Mouse (Mus musculus) splenic B cell, adult 2 months (primary cell): ENCODE measurements around the gene Serpinb3a.
"Not testable (repeated sequence)": the region's sequence is repeated elsewhere in the genome, so short reads cannot be mapped to it uniquely, and the experiment has no call there.

Source experiments
- DNase-seq: peaks from one replicate; pipeline ENCODE4 v3.0.0-alpha.2; 2011; ENCODE audit warnings: low read depth, low spot score
- H3K27me3 ChIP-seq: 2 replicates; pipeline ENCODE4 v1.6.1; 2012; ENCODE audit warnings: mild to moderate bottlenecking, low read length, moderate library complexity, mixed read lengths; ENCODE audit not compliant: control insufficient read depth, poor library complexity, insufficient read depth, severe bottlenecking
- H3K36me3 ChIP-seq: 2 replicates; pipeline ENCODE4 v1.6.1; 2012; ENCODE audit warnings: mild to moderate bottlenecking, low read length, moderate library complexity, mixed read lengths; ENCODE audit not compliant: control insufficient read depth, poor library complexity, insufficient read depth, severe bottlenecking

Gene Serpinb3a

GRCm38 (mm10) chr1:107052203-107052602, at the start of gene Serpinb3a:
Serpinb3a (minus strand) TSS chr1:107052303.
- DNase-seq: no peak
- Histone ChIP-seq H3K36me3 (no peaks in the 10 kb centered on the region), H3K27me3 (no peaks in the 10 kb centered on the region)

GRCm38 (mm10) chr1:107098417-107098816, 46.3 kb upstream of the Serpinb3a start:
- H3K36me3 ChIP-seq: no peaks in the 10 kb centered on the region
- no peak for DNase-seq
- no peaks in the 10 kb centered on the region for H3K27me3 ChIP-seq

GRCm38 (mm10) chr1:107083406-107083805, 31.3 kb upstream of the Serpinb3a start, which contains the start of gene Serpinb3d:
Serpinb3d (minus strand) TSS chr1:107083506.
- Histone ChIP-seq H3K36me3 (no peaks in the 10 kb centered on the region), H3K27me3 (no peaks in the 10 kb centered on the region)
- no peak for DNase-seq

- H3K27me3 ChIP-seq, H3K36me3 ChIP-seq, DNase-seq: not testable (repeated sequence)
These were observed 17.9 kb downstream of the Serpinb3a start for GRCm38 (mm10) chr1:107034236-107034635.

- DNase-seq: no peak
- H3K36me3 ChIP-seq: no peaks in the 10 kb centered on the region
- H3K27me3 ChIP-seq: no peaks in the 10 kb centered on the region
These were observed 26.2 kb downstream of the Serpinb3a start for GRCm38 (mm10) chr1:107025886-107026285.

- Histone ChIP-seq H3K27me3 (no peaks in the 10 kb centered on the region), H3K36me3 (no peaks in the 10 kb centered on the region)
- DNase-seq: no peak
These were observed 36.9 kb downstream of the Serpinb3a start for GRCm38 (mm10) chr1:107015210-107015609.

- H3K27me3 ChIP-seq: no peaks in the 10 kb centered on the region
- DNase-seq: peak; percentile 34
- H3K36me3 ChIP-seq: no peaks in the 10 kb centered on the region
These were observed 37.6 kb downstream of the Serpinb3a start for GRCm38 (mm10) chr1:107014530-107014929.

- Histone ChIP-seq H3K36me3 (no peaks in the 10 kb centered on the region), H3K27me3 (no peaks in the 10 kb centered on the region)
- DNase-seq: no peak
These were observed 45.8 kb downstream of the Serpinb3a start for GRCm38 (mm10) chr1:107006316-107006715.

GRCm38 (mm10) chr1:107001754-107002153, 50.3 kb downstream of the Serpinb3a start:
- H3K36me3 ChIP-seq: no peaks in the 10 kb centered on the region
- DNase-seq: no peak
- no peaks in the 10 kb centered on the region for H3K27me3 ChIP-seq

GRCm38 (mm10) chr1:107000424-107000823, 51.7 kb downstream of the Serpinb3a start:
- Histone ChIP-seq H3K27me3 (no peaks in the 10 kb centered on the region), H3K36me3 (no peaks in the 10 kb centered on the region)
- DNase-seq: no peak
